Mouse (Mus musculus) cerebellum, adult 2 months (tissue): ENCODE measurements around the gene Stpg1. TPM values are rescaled to one million over a fixed set of nuclear protein-coding genes. Genes with fewer than 3 reads are reported as not detected.

ENCODE experiments used
- DNase-seq, 2 experiments: peaks; one replicate each; pipeline ENCODE4 v3.0.0; 2021
- H3K27ac ChIP-seq: fragments of 200-500 bp; 2 replicates; pipeline ENCODE4 v1.5.1; 2012; ENCODE audit warnings: low read length, control low read depth, inconsistent platforms; ENCODE audit not compliant: insufficient read depth
- H3K27me3 ChIP-seq: fragments of 200-500 bp; 2 replicates; pipeline ENCODE4 v1.6.1; 2012; ENCODE audit warnings: inconsistent platforms, mild to moderate bottlenecking, low read length, moderate library complexity; ENCODE audit not compliant: control insufficient read depth, insufficient read depth
- H3K4me1 ChIP-seq: fragments of 200-500 bp; 2 replicates; pipeline ENCODE4 v1.6.1; 2011; ENCODE audit warnings: low read length; ENCODE audit not compliant: control insufficient read depth, insufficient read depth
- H3K4me3 ChIP-seq: fragments of 200-500 bp; replicated peaks from 2 replicates; pipeline ENCODE3; 2011; ENCODE audit warnings: mild to moderate bottlenecking, low read depth, low read length, control low read depth; ENCODE audit not compliant: insufficient read depth
- CTCF ChIP-seq: fragments of 200-500 bp; IDR thresholded peaks from 2 replicates; pipeline ENCODE4 v1.5.1; 2011; ENCODE audit warnings: low read depth, mild to moderate bottlenecking, control low read depth, low read length, moderate library complexity, borderline replicate concordance; ENCODE audit not compliant: insufficient read depth
- POLR2A ChIP-seq: fragments of 200-500 bp; IDR thresholded peaks from 2 replicates; pipeline ENCODE4 v1.6.1; 2011; ENCODE audit warnings: low read length, control low read depth, borderline replicate concordance; ENCODE audit not compliant: insufficient read depth
- WGBS: fragments of 180-500 bp; shearing (Covaris S2); methylation state at CpG from one replicate; pipeline ENCODE4 v1.1.7; 2018; 5-methylcytosine and 5-hydroxymethylcytosine counted together
- polyA plus RNA-seq: library from polyadenylated mRNA; depleted of rRNA; stranded (reverse); fragments of >200 nt; gene quantifications from 2 replicates; pipeline ENCODE4 v1.2.3, GENCODE M21; 2012

Gene Stpg1
- polyA plus RNA-seq, 1 experiment: 0.72 TPM

DNA sequence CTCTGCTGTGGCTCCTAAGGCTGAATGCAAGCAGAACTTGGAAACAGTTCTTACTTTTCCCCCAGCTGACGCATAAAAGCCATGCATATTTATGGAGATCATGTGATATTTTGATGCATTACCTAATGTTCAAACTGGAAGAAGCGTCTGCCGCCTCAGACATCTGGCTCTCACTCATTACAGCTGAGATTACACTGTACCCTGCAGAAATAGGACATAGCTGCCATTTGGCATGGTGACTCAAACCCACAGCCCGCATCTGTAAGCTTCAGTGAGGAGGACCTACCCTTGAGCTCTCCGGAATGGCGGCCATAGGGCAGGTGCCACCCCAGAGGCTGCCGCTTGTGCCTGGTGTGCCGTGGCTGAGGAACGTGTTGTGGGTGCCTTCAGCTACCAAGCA lies 36.6 kb downstream of the Stpg1 start:
- no peaks in the 10 kb centered on the region for H3K4me1 ChIP-seq
- no peaks in the 10 kb centered on the region for H3K27me3 ChIP-seq
- no peak for DNase-seq
- 75% methylated on average over 9 of the region's 9 CpGs for WGBS
- no peak for TF ChIP-seq POLR2A
- TF ChIP-seq CTCF: no peak
- no peak overlapping the region for H3K27ac ChIP-seq
- H3K4me3 ChIP-seq: no peak overlapping the region

DNA sequence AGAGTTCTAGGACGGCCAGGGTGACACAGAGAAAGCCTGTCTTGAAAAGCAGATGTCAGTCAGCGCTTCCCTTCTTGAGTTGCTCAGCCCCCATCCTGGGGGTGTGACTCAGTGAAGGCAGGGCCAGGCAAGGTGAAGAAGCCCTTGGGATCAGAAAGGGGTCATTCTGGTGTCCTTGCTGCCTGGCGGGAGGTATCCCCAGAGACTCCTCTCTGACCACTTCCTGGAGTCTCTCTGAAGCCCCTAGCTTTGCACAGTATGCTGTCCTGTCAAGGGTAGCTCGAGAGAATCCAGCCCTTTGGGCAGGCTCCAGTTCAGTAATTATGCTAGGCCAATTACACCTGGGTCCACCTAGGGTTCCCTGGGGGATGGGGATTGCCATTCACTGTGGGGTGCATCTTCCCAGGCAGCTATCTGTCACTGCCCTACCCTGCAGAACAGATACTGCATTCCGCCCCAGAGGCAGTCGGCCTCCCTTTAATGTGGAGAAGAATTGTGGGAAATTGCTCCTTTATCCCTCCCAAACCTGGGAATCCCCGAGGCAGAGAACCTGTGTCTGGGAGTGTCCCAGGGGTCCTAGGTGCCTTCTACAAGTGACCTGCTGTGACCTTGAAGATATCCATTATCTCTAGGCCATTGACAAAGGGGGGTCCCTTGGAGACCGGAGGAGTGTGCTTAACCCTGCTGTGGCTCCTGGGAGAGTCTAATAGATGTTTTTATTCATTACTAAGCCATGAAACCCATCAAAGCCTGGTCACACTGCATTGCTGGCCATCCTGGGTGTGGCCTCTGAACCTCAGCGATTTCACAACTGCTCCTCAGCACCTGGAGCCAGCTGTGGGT lies 37.4 kb downstream of the Stpg1 start:
- H3K4me3 ChIP-seq: no peak overlapping the region
- TF ChIP-seq CTCF (no peak), POLR2A (no peak)
- no peaks in the 10 kb centered on the region for H3K27me3 ChIP-seq
- WGBS: 52% methylated on average over 9 of the region's 9 CpGs
- DNase-seq: no peak
- no peaks in the 10 kb centered on the region for H3K4me1 ChIP-seq
- H3K27ac ChIP-seq: no peak overlapping the region

DNA sequence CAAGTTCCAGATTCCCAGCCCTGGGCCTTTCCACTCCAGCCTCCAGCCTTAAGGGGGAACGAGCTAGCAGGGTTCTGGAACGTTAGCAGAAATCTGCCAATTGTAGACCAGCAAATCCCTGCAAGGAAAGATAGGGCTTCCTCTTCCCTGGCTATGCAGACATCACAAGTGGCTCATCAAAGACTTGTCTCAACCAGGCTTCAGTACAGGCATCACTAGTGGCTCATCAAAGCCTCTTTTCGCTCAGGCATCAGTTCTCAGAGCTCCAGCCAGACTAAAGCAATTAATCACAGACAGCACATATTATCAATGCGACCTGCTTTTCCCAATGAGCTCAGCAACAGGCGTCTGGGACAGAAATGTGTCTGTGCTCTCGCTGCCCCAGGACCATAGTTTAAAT lies 38.4 kb downstream of the Stpg1 start:
- DNase-seq: no peak
- no peak overlapping the region for H3K27ac ChIP-seq
- no peaks in the 10 kb centered on the region for H3K4me1 ChIP-seq
- no peaks in the 10 kb centered on the region for H3K27me3 ChIP-seq
- TF ChIP-seq CTCF (no peak), POLR2A (no peak)
- WGBS: 82% methylated on average over 6 of the region's 6 CpGs
- H3K4me3 ChIP-seq: no peak overlapping the region

GRCm38 (mm10) chr4:135535021-135535420 lies 40.4 kb downstream of the Stpg1 start:
- no peak for DNase-seq
- WGBS: 94% methylated on average over 3 of the region's 3 CpGs

DNA sequence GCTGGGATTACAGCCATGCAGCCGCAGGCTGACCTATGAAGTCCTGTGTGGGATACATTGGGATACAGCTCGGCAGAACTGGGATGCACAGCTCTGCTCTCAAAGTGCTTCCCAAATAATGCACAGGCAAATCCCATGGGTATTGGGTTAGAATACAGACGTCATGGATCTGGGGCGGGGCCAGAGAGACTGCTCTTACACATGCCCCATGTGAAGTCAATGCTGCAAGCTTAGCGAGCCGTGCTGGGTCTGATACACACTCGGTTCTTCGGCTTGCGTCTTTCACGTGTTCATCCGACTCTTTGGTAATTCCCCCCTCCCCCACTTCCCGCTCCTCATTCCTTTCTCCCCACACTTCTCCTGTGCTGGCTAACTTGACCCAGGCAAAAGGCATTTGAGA lies 44.5 kb downstream of the Stpg1 start:
- H3K27ac ChIP-seq: no peak overlapping the region
- TF ChIP-seq POLR2A (no peak), CTCF (no peak)
- no peak overlapping the region for H3K4me3 ChIP-seq
- no peak for DNase-seq
- H3K4me1 ChIP-seq: no peaks in the 10 kb centered on the region; the same call in 1 of the 2 replicates
- no peaks in the 10 kb centered on the region for H3K27me3 ChIP-seq
- WGBS: 77% methylated on average over 12 of the region's 12 CpGs

More at GRCm38 (mm10) chr4:135535021-135535420, 40.4 kb downstream of the Stpg1 start:
- TF ChIP-seq POLR2A: no peak
- TF ChIP-seq CTCF: no peak
- no peaks in the 10 kb centered on the region for H3K4me1 ChIP-seq
- no peak overlapping the region for H3K4me3 ChIP-seq
- H3K27me3 ChIP-seq: no peaks in the 10 kb centered on the region
- no peak overlapping the region for H3K27ac ChIP-seq

- no peak for DNase-seq
- 11% methylated on average over 9 of the region's 9 CpGs for WGBS
- H3K27ac ChIP-seq: no peak overlapping the region
- no peak for TF ChIP-seq CTCF
- no peak for TF ChIP-seq POLR2A
- H3K27me3 ChIP-seq: no peaks in the 10 kb centered on the region
- no peak overlapping the region for H3K4me3 ChIP-seq
- no peaks in the 10 kb centered on the region; the same call in 1 of the 2 replicates for H3K4me1 ChIP-seq
These were observed 45.5 kb downstream of the Stpg1 start for GRCm38 (mm10) chr4:135540057-135540456.

DNA sequence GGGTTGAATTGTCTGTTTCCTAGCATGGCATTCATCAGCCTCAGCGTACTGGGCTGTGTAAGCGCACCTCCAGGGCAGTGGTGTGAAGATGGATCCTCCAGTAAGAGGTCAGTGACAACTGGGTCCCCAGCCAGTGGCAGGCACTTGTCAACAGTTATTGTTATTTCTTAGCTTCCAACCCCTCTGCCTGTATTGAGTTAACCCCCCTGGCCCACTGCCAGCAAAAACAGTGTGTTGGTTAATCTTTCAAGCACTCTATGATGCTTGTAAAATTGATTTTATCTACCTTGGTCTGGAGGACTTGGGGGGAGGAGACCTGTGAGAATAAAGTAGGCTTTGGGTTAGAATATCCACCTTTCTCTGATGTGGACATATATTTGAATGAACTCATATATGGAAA lies 49.7 kb downstream of the Stpg1 start:
- Histone ChIP-seq H3K27me3 (no peaks in the 10 kb centered on the region), H3K27ac (no peak overlapping the region), H3K4me3 (no peak overlapping the region), H3K4me1 (no peaks in the 10 kb centered on the region; the same call in 1 of the 2 replicates)
- 98% methylated on average over 2 of the region's 2 CpGs for WGBS
- no peak for TF ChIP-seq CTCF
- TF ChIP-seq POLR2A: no peak
- DNase-seq: no peak

- Histone ChIP-seq H3K27ac (no peak overlapping the region), H3K4me3 (no peak overlapping the region), H3K27me3 (no peaks in the 10 kb centered on the region), H3K4me1 (no peaks in the 10 kb centered on the region; the same call in 1 of the 2 replicates)
- 21% methylated on average over 8 of the region's 8 CpGs for WGBS
- no peak for DNase-seq
- TF ChIP-seq POLR2A (no peak), CTCF (no peak)
These were observed 50.5 kb downstream of the Stpg1 start for GRCm38 (mm10) chr4:135545080-135545511.
